Mouse (Mus musculus) limb, embryonic 11.5 days (tissue): ENCODE measurements at regions not wholly inside any gene's neighbourhood (a gene's known extent, or its start where the extent isn't known, plus 50 kb on each side); places are given as distances from the start of the nearest gene placed in this dataset.
A peak's percentile ranks its signal among the peaks of the same experiment; 100 is the strongest.

Experiments used
- ATAC-seq: fragments of 200-750 bp; cut with Nextera tagmentation; 2 replicates; pipeline ENCODE4 v1.8.0; 2017; ENCODE audit warnings: low read depth; ENCODE audit not compliant: insufficient number of reproducible peaks, low FRiP score, low TSS enrichment
- DNase-seq: peaks from one replicate; pipeline ENCODE4 v3.0.0-alpha.2; 2015; ENCODE audit warnings: low spot score
- H3K27ac ChIP-seq: fragments of 300-500 bp; sonication (generic); replicated peaks from 2 replicates; pipeline ENCODE4 v1.5.1; 2014; ENCODE audit warnings: low read depth, mild to moderate bottlenecking, low read length
- H3K27me3 ChIP-seq: fragments of 300-500 bp; sonication (generic); 2 replicates; pipeline ENCODE4 v1.6.1; 2014; ENCODE audit warnings: mild to moderate bottlenecking, low read length, mixed read lengths; ENCODE audit not compliant: control insufficient read depth, insufficient read depth
- H3K36me3 ChIP-seq: fragments of 300-500 bp; sonication (generic); 2 replicates; pipeline ENCODE4 v1.6.1; 2014; ENCODE audit warnings: mild to moderate bottlenecking, low read length, moderate library complexity, mixed read lengths; ENCODE audit not compliant: control insufficient read depth, insufficient read depth
- H3K4me1 ChIP-seq: fragments of 300-500 bp; sonication (generic); 2 replicates; pipeline ENCODE4 v1.6.1; 2014; ENCODE audit warnings: low read length, mixed read lengths; ENCODE audit not compliant: control insufficient read depth, insufficient read depth
- H3K4me2 ChIP-seq: fragments of 300-500 bp; sonication (generic); 2 replicates; pipeline ENCODE4 v1.6.1; 2014; ENCODE audit warnings: low read depth, mild to moderate bottlenecking, moderate library complexity; ENCODE audit not compliant: severe bottlenecking
- H3K4me3 ChIP-seq: fragments of 300-500 bp; sonication (generic); 2 replicates; pipeline ENCODE4 v1.5.1; 2014; ENCODE audit warnings: low read depth, low read length
- H3K9ac ChIP-seq: fragments of 300-500 bp; sonication (generic); 2 replicates; pipeline ENCODE4 v1.6.1; 2014; ENCODE audit warnings: mild to moderate bottlenecking, low read length
- H3K9me3 ChIP-seq: fragments of 300-500 bp; sonication (generic); 2 replicates; pipeline ENCODE4 v1.6.1; 2016; ENCODE audit warnings: low read length; ENCODE audit not compliant: control insufficient read depth
- WGBS: fragments of 180-500 bp; shearing (Covaris S2); extraction: QIAGEN DNeasy Blood & Tissue Kit; methylation state at CpG from one replicate; pipeline ENCODE4 v1.1.7; 2014; 5-methylcytosine and 5-hydroxymethylcytosine counted together

DNA sequence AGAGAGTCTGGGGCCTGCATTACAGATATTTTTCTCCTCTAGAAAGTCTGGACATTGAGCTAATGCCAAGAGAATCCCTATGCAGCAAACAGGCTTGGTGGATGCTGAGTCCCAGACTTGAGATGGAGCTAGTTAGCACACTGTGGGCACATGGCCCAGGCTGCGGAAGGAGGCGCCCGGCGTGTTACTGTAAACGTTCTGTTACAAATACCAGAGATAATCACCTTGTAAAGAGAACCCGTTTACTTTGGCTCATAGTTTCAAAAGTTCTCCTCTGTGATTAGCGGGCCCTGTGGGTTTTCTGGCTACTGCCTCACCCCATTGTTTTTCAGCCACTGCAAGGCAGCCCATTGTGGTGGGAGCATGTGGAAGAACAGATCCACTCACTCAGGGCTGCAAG is 264.6 kb downstream of the Cyp26b1 start:
- no peak overlapping the region for H3K27ac ChIP-seq
- H3K4me3 ChIP-seq: no peak overlapping the region
- H3K36me3 ChIP-seq: no peaks in the 10 kb centered on the region
- no peaks in the 10 kb centered on the region for H3K27me3 ChIP-seq
- 0 out of 2 replicates have a peak, but pooled peaks cover 3% of the 10 kb centered on the region for H3K4me1 ChIP-seq
- no peak for ATAC-seq
- no peak for DNase-seq
- no peaks in the 10 kb centered on the region for H3K9me3 ChIP-seq
- no peak overlapping the region for H3K9ac ChIP-seq
- no peak overlapping the region for H3K4me2 ChIP-seq
- WGBS: 74% methylated on average over 7 of the region's 7 CpGs

- WGBS: 60% methylated on average over 3 of the region's 3 CpGs
- H3K9ac ChIP-seq: no peak overlapping the region
- no peak for ATAC-seq
- H3K9me3 ChIP-seq: no peaks in the 10 kb centered on the region
- H3K36me3 ChIP-seq: no peaks in the 10 kb centered on the region
- no peak for DNase-seq
- H3K4me3 ChIP-seq: no peak overlapping the region
- H3K4me1 ChIP-seq: 0 out of 2 replicates have a peak, but pooled peaks cover 3% of the 10 kb centered on the region
- no peak overlapping the region for H3K4me2 ChIP-seq
- no peaks in the 10 kb centered on the region for H3K27me3 ChIP-seq
- H3K27ac ChIP-seq: no peak overlapping the region
These were observed 265.7 kb downstream of the Cyp26b1 start for GRCm38 (mm10) chr6:84328030-84328390.

DNA sequence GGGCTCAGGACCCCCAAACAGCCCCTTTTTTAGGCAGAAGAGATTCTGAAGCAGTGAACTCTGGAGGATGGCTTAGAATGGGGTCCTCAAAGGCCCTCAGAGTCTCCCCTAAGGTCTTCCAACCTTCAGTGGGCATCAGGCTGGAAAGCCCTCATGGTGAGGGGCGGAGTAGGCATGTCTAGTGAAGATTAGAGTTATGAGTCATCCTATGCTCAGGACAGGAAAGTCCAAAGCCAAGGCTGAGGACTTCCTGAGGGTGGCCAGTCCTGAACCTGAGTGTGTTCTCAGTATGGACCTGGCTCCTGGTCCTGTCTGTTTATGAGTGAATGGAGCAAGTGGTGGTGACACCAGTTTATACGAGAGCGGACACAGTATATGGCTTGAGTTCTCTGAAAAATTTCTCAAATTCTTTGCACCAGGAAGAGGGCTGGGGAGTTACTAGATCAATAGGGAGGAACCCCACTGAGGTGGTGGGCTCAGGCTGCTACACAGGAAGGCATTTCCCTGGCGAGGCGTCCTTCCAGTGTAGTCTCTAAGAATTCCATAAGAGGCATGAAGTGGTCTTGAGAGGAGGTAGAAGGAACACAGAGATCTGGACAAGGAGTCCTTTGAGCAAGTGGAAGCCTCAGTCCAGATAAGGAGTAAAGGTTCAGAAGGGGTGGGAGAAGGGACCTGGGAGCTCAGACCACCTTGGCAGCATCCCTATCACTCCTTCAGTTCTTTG is 266.2 kb downstream of the Cyp26b1 start:
- H3K4me1 ChIP-seq: 0 out of 2 replicates have a peak, but pooled peaks cover 3% of the 10 kb centered on the region
- no peak overlapping the region for H3K4me3 ChIP-seq
- no peaks in the 10 kb centered on the region for H3K9me3 ChIP-seq
- no peak for ATAC-seq
- no peaks in the 10 kb centered on the region for H3K36me3 ChIP-seq
- H3K4me2 ChIP-seq: no peak overlapping the region
- H3K9ac ChIP-seq: no peak overlapping the region
- WGBS: 79% methylated on average over 5 of the region's 5 CpGs
- H3K27me3 ChIP-seq: no peaks in the 10 kb centered on the region
- no peak for DNase-seq
- H3K27ac ChIP-seq: no peak overlapping the region

DNA sequence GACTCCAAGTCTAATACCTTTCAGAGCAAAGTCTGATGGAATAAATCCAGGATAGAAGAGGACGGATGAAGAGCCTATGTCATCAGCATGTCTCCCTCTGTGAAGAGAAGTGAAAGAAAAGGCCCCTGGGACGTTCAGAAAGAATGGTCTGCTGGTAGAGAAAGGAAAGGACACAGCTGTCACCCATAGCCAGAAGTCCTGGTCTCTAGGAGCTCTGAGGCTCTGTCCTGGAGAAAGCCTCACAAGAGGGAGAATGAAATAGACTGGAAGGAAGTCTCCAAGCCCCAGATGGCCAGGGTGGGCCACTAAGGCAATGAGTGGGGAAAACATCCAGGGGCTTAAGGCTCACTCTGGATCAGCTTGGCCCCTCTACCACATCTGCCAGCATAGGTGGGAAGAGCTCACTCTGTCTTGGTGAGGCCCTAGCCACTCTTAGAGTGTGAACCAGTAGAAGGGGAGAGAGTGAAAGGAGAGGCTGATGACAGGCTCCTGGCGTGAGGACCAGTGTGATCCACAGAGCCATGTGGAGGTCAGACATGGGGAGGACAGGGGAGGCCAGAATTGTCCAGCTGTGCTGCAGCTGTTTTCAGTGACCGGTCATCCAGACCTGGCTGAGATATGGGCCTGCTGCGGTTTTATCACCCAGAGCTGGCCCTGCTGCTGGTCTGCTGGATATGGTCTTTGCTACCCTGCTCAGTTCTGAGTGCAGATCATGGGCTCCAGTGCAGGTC is 268.2 kb downstream of the Cyp26b1 start:
- ATAC-seq (no peak), DNase-seq (no peak)
- H3K36me3 ChIP-seq: no peaks in the 10 kb centered on the region
- no peak overlapping the region for H3K9ac ChIP-seq
- H3K4me3 ChIP-seq: no peak overlapping the region
- no peak overlapping the region for H3K27ac ChIP-seq
- H3K4me1 ChIP-seq: 0 out of 2 replicates have a peak, but pooled peaks cover 3% of the 10 kb centered on the region
- H3K9me3 ChIP-seq: no peaks in the 10 kb centered on the region
- WGBS: 66% methylated on average over 5 of the region's 5 CpGs
- no peaks in the 10 kb centered on the region for H3K27me3 ChIP-seq
- H3K4me2 ChIP-seq: no peak overlapping the region

GRCm38 (mm10) chr6:84324185-84324584 is 269.5 kb downstream of the Cyp26b1 start:
- H3K9me3 ChIP-seq: no peaks in the 10 kb centered on the region
- H3K27me3 ChIP-seq: no peaks in the 10 kb centered on the region
- WGBS: 91% methylated on average over 4 of the region's 4 CpGs
- no peaks in the 10 kb centered on the region for H3K36me3 ChIP-seq
- DNase-seq: no peak
- H3K27ac ChIP-seq: no peak overlapping the region
- ATAC-seq: no peak
- H3K9ac ChIP-seq: no peak overlapping the region
- no peak overlapping the region for H3K4me2 ChIP-seq
- no peak overlapping the region for H3K4me3 ChIP-seq
- peaks cover 10% of the 10 kb centered on the region for H3K4me1 ChIP-seq

- H3K4me2 ChIP-seq: no peak overlapping the region
- H3K9ac ChIP-seq: no peak overlapping the region
- no peaks in the 10 kb centered on the region for H3K9me3 ChIP-seq
- no peak overlapping the region for H3K27ac ChIP-seq
- ATAC-seq (no peak), DNase-seq (no peak)
- H3K4me1 ChIP-seq: peaks cover 16% of the 10 kb centered on the region
- no peaks in the 10 kb centered on the region for H3K27me3 ChIP-seq
- no peaks in the 10 kb centered on the region for H3K36me3 ChIP-seq
- H3K4me3 ChIP-seq: no peak overlapping the region
- 89% methylated on average over 4 of the region's 4 CpGs for WGBS
These were observed 271.2 kb downstream of the Cyp26b1 start for GRCm38 (mm10) chr6:84322528-84322927.

- DNase-seq (peak; percentile 40), ATAC-seq (no peak)
- no peak overlapping the region for H3K9ac ChIP-seq
- no peak overlapping the region for H3K4me2 ChIP-seq
- WGBS: 55% methylated on average over 1 of the region's 1 CpGs
- H3K36me3 ChIP-seq: no peaks in the 10 kb centered on the region
- H3K27me3 ChIP-seq: no peaks in the 10 kb centered on the region
- H3K4me1 ChIP-seq: peaks cover 17% of the 10 kb centered on the region
- no peak overlapping the region for H3K27ac ChIP-seq
- H3K9me3 ChIP-seq: no peaks in the 10 kb centered on the region
- H3K4me3 ChIP-seq: no peak overlapping the region
These were observed 273.1 kb downstream of the Cyp26b1 start for GRCm38 (mm10) chr6:84320586-84320985.

- no peak overlapping the region for H3K27ac ChIP-seq
- H3K36me3 ChIP-seq: no peaks in the 10 kb centered on the region
- H3K4me3 ChIP-seq: no peak overlapping the region
- H3K9me3 ChIP-seq: no peaks in the 10 kb centered on the region
- ATAC-seq (no peak), DNase-seq (peak; percentile 31)
- H3K27me3 ChIP-seq: no peaks in the 10 kb centered on the region
- no peak overlapping the region for H3K4me2 ChIP-seq
- no peak overlapping the region for H3K9ac ChIP-seq
- 5% methylated on average over 4 of the region's 4 CpGs for WGBS
- H3K4me1 ChIP-seq: peaks cover 33% of the 10 kb centered on the region
These were observed 274.9 kb downstream of the Cyp26b1 start for GRCm38 (mm10) chr6:84318774-84319173.
